Mouse (Mus musculus): ENCODE results near the gene Slc4a11.

- TF ChIP-seq CTCF (IDR thresholded peaks at IDR 0.05; ENCODE audit: low read depth) = no peak
- TF ChIP-seq EP300 (IDR thresholded peaks at IDR 0.05; ENCODE audit: low read depth) = no peak
Measured at GRCm38 (mm10) chr2:130704040-130705001, 7.0 kb upstream of the Slc4a11 start.

Data from liver, embryonic 14.5 days (tissue).